Mouse (Mus musculus): Measurements from ENCODE around the gene Rgsl1. TPM values are rescaled to one million over a fixed set of nuclear protein-coding genes. Genes with fewer than 3 reads are reported as not detected.

The Rgsl1 gene
- polyA plus RNA-seq, 1 experiment, result not detected

GRCm38 (mm10) chr1:153729806-153730205 is 114.1 kb downstream of the Rgsl1 start:
- no peaks in the 10 kb centered on the region for H3K36me3 ChIP-seq (ENCODE audit: control insufficient read depth, insufficient read depth)
- no peak for TF ChIP-seq MYOG (IDR thresholded peaks at IDR 0.05; ENCODE audit: control insufficient read depth, extremely low read depth, insufficient read length)
- TF ChIP-seq FOSL1 (IDR thresholded peaks at IDR 0.05; ENCODE audit: insufficient read depth, low read length, poor library complexity, severe bottlenecking), result no peak
- TF ChIP-seq CEBPB (IDR thresholded peaks at IDR 0.05; ENCODE audit: low read depth), result no peak
- no peak for TF ChIP-seq USF1 (IDR thresholded peaks at IDR 0.05; ENCODE audit: low read depth)
- TF ChIP-seq MAX (IDR thresholded peaks at IDR 0.05), result no peak
- no peak for TF ChIP-seq MYOD1 (IDR thresholded peaks at IDR 0.05; ENCODE audit: control insufficient read depth, insufficient read length, low read depth)
- TF ChIP-seq CTCF (IDR thresholded peaks at IDR 0.05; ENCODE audit: control insufficient read depth, insufficient read depth, insufficient read length), result no peak

More at GRCm38 (mm10) chr1:153729806-153730205, 114.1 kb downstream of the Rgsl1 start:
- Histone ChIP-seq H3K27me3 (ENCODE audit: control insufficient read depth, insufficient read depth, insufficient read length) (no peaks in the 10 kb centered on the region), H3K4me3 (ENCODE audit: insufficient read depth, poor library complexity, severe bottlenecking) (no peak overlapping the region), H3K79me2 (ENCODE audit: control insufficient read depth, insufficient read depth) (no peaks in the 10 kb centered on the region), H3ac (ENCODE audit: control insufficient read depth, insufficient read length, low read depth) (no peak overlapping the region), H3K79me3 (ENCODE audit: low read depth) (no peaks in the 10 kb centered on the region)

Other genes with a start within 250 kb of the Rgsl1 start
- gene Rgs8, start 191.1 kb downstream of the Rgsl1 start, polyA plus RNA-seq (2012; fragmentation: generic; extraction: Trizol), result under 0.01 TPM
- gene Rgs16, start 103.8 kb downstream of the Rgsl1 start, polyA plus RNA-seq (2012; fragmentation: generic; extraction: Trizol), result 2.8 TPM
- 0.07 TPM for gene Rnasel, start 94.7 kb downstream of the Rgsl1 start, polyA plus RNA-seq (2012; fragmentation: generic; extraction: Trizol)
- 0.01 TPM for gene Teddm1b, start 30.2 kb upstream of the Rgsl1 start, polyA plus RNA-seq (2012; fragmentation: generic; extraction: Trizol)
- gene Teddm1a, start 47.6 kb upstream of the Rgsl1 start, polyA plus RNA-seq (2012; fragmentation: generic; extraction: Trizol), result not detected
- 31.6 TPM for gene Glul, start 55.8 kb upstream of the Rgsl1 start, polyA plus RNA-seq (2012; fragmentation: generic; extraction: Trizol)
- 0.06 TPM for gene Teddm2, start 56.1 kb upstream of the Rgsl1 start, polyA plus RNA-seq (2012; fragmentation: generic; extraction: Trizol)